Mouse (Mus musculus): ENCODE results near the gene Ehbp1.
A peak's percentile ranks its signal among the peaks of the same experiment; 100 is the strongest.

Gene Ehbp1

DNA sequence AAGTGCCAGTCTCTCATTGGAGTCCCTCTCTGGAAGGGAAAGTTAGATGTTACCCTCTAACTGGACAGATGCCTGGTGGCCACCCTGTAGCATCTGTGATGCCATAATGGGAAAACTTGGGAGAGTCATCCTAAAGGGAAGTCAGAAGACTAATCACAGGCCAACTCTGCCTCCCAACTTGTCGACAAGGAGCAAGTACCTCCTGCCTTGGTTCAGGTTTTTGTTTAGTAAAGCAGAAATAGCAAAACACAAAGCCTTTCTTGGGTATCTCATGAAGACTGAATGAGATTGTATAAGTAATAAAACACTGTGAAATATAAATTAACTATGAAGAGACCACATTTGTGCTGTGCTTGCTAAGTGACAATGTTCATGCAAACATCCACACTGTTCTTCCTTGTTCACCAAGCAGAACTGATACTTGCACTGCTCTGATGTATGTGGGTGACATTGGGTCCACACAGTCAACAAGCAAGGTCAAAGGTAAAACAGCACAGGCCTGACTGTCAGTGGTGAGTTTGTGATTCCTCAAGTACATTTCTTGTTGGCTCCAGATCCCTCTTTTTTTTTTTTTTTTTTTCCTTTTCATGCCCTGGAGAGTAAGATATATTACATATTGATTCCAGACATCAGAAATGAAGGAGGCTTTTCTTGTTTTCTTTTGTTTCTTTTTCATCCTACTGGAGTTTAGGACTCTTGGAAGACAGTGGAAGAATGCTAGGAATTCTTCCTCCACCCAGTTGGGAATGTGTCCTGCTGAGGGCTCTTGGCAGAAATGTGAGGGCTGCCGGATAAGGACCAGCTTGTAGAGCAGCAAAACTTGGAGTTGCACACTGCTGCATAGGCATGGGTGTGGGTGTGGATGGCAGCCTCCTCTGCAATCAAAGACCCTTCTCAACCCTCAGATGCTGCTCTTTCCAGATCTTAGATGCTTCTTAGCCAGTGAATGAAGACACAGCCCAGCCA, at the start of gene Ehbp1:
Gene Ehbp1, minus strand, starts transcription at position 51 of the 966 bp plus-strand sequence.
- no peak for DNase-seq

DNA sequence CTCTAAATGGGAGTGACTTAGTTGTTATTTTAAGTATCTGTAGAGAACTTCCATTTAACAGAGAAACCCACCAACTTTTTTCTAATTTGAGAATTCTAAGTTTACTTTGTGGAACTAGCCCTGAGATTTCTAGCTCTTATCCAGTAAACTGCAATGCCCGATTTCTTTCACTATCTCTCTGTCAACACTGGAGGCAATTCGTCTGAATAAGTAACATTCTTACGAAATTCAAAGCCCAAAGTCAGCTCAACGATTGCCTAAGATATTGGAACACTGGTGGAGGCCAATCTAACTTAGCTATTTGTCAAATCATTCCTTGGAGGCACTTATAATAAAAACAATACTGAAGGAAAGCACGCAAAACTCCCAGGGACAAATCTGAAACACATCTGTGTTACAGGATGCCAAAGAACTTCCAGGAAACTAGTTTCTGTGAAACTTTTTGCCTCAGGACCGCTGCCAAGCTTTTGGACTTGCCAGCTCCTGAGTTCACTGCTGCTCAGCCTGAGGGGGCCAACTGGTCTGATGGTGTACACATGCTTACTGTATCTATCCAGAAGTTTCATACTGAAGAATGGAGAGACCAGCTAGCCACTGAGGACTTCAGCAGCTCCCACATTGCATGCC, 45.5 kb upstream of the Ehbp1 start:
- no peak for DNase-seq

DNA sequence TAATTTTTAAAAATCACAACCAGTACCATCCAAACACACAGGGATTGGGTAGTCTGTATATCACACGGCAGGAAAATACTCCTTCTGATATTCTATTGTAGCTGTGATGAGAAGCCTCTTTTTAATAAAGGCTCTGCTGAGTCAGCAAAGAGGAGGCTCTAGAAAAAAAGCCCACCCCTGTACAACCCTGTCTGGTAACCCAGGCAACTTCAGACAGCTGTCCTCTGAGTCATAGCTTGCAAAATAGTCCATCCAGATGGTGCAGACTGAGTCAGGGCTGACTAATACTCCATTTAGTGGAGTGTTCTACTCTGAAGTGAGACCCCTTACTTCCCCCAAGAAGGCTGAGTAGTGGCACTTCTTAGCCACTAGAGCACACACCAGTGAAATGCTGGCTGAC, 41.4 kb upstream of the Ehbp1 start:
- no peak for DNase-seq

DNA sequence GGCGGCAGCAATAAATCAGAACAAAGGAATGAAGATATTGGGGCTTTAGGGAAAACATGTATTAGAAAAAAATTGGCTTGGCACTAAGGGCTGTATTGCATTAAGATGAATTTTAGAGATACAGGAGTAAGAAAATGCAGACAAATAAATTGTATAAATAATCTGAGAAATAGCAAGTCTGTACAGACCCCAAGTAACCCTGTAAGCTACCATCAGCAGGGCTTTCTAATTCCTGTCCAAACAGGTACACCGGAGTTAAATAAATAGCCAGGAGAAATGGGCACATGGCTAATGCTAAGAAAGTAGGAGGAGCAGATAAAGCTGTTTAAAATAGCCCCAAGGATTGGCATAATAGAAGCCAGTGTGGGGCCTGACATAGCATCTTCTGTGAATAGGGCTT, 32.7 kb upstream of the Ehbp1 start:
- no peak for DNase-seq

DNA sequence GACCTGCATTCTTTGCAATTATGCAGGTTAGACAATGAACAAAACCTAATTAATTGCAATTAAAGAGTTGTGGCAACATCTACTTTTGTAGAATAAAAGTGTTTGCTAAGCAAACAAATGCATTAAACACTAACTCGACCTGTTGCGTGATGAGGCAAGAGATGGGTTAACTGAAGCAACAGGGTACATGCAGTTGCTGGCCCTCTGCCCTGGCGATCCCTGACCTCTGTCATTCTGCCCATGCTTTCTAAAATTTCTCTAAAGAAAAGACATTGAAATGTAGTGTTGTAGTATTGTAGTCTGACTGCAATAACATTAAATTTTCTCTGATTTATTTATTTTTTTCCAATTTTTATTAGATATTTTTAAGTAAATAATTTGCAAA, 31.2 kb upstream of the Ehbp1 start:
- DNase-seq: no peak

DNA sequence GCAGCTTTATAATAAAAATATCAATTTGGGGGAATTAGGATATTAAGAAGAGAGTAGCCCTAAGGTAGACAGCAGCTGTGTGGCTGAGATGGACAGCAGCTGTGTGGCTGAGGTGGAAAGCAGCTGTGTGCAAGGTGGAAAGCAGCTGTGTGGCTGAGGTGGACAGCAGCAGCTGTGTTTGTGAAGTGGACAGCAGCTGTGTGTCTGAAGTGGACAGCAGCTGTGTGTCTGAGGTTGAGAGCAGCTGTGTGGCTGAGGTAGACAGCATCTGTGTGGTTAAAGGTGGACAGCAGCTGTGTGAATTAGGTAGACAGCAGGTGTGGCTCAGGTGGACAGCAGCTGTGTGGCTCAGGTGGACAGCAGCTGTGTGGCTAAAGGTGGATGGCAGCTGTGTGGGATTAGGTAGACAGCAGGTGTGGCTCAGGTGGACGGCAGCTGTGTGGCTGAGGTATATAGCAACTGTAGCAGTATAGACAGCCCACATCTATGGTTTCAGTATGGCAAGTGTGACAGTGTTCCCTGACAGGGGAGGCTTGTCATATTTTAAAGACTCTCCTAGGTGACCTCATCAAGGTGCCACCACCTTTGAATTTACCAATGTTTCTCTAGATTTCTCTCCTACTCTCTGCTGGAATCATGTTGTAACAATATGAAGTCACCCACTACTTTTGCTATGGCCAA, 30.7 kb upstream of the Ehbp1 start:
- no peak for DNase-seq

DNA sequence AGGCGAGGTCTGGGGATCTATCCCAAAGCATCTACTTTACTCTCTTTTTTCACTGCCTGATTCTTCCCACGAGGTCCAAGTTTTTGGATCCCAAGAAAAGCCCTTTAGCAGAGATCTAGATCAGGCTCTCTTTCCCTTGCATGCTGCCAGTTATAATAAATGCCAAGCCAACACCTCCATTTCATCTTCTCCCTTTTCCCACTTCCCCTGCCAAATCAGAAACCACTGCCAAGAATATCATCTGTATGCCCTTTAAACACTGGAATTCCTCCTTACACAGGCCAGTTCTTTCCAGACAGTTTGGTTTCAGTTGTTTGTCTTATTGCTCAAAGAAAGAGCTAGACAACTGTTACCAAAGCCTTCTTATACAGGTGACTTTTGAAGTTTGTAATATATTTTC, 27.7 kb upstream of the Ehbp1 start:
- no peak for DNase-seq

DNA sequence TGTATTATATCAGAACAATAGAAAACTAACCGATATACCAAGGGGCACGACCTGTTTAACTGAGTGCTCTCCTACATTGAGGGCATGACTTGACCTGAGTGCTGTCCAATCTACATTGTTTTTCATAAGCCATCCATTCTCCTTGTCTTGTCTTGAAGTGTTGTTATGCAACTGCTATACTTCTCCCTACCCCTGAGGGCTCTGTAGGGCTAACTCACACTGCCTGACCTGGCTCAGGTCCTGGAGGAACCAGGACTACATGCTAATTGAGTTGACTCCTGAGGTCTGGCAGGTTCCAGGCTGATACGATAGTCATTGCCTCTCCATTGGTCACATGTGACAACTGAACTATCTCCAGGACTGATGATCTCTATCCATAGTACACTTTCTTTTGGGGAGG, 26.5 kb upstream of the Ehbp1 start:
- no peak for DNase-seq

DNA sequence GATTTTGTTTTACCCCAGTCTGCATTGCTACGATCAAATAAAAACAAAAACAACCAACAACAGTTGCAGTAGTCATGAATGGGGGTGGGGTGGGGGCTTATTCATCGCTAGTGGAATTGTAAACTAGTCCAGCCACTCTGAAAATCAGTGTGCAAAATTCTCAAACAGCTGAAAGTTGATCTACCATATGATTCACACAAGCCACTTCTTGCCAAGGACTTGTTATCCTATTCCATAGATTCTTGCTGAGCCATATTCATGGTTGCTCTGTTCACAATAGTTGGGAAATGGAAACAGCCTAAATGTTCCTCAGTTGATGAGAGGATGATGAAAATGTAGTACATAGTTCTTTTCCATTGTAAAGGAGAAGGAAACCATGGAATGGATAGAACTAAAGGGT, 24.4 kb upstream of the Ehbp1 start:
- no peak for DNase-seq

DNA sequence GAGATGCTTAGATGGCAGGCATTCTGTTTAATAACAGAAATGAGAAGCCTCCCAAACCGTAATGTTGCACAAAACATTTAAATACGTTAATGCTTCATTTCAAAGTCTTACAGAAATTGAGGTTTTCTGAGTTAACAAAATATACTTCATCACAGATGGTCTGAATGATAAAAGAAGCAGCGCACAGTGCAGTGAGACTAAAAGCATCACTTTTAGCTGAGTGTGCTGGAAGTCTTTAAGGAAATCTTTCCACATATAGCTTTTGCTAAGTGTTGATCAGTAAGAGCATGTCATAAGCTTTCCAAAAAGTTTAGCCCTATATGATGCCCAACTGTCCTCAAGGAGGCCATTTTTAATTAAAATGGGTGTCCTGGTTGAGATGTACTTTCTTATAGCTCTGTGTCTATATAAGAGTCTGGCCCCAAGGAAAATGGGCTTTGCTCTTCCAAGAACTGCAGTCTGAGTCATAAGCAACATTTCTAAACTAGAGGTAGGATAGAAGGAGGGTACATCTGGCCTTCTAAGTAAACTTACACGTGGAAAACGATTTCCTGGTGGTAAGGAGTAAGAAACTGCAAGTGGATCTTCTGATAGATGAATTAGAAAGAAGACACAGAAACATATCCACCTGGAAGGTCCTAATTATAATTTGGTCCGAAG, 12.0 kb upstream of the Ehbp1 start:
- DNase-seq: no peak

DNA sequence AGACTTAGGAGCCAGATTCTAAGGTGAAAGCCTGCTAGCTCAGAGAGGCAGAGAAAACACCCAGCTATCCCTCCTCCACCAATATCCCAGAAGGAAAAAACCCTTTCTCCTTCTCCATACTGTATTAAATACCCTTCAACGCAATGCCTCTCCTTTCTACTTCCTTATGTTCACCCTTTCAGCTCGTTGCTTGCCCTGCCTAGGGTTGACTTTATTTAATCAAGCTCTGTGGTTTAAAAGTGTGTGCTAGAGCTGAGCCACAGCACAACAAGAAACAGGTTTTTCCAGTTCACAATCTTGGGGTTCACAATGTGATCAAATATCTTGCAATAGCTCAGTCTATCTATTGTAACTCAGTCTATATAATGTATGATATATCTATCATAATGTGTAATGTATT, 7.9 kb upstream of the Ehbp1 start:
- DNase-seq: no peak

DNA sequence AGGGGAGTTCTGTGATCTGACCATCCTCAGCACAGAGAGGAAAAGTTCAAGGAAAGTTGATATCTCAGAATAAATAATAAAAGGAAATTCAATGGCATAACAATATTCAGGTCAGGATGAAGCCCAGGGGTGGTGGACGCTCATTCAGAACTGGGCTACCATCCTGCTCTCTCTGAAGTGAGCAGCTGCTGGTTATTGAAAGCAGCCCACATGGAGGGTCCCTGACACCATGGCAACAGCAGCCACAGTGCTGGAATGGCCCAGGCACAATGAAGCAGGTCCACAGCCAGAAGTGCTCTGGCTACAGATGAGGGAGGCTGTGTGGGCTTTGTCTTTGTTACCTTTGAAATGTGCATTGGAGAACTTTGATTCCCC, 6.4 kb upstream of the Ehbp1 start:
- DNase-seq: no peak

DNA sequence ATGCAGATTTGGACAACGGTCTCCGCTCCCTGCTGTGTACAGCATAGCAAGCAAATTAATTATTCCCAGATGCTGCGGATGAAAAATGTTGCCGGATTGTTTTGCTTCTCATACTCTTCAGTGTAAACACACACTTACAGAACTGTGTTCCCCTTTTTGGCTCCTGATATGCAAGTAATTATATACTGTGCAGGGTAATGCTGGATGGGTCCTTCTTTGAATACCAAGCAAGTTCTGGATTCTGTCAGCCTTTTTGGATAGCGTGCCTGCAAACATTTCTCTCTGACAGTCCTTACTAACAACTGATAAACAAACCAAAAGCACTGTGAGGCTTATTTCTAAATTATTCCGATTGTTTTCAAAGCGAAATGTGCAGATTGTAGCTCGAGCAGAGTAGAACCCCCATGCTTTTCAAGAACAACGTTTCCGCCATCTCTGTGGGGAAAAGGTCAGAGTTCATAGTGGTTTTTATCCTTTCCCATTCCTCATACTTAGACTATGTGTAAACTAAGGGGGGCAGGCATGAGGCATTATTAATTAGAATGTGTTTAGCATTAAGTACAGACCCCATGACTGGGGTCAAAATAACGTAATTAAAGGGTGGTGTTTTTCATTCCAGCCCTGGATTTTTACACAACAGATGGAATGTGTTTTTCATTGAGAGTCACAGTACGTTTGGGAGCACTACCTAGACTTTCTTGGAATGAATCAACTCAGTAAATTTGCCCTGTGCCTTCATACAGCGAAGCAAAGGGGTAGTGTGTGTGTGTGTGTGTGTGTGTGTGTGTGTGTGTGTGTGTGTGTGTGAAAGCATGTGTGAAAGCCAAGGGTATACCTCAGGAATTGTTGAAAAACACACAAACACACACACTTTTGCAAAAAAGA, 5.8 kb upstream of the Ehbp1 start:
- no peak for DNase-seq

DNA sequence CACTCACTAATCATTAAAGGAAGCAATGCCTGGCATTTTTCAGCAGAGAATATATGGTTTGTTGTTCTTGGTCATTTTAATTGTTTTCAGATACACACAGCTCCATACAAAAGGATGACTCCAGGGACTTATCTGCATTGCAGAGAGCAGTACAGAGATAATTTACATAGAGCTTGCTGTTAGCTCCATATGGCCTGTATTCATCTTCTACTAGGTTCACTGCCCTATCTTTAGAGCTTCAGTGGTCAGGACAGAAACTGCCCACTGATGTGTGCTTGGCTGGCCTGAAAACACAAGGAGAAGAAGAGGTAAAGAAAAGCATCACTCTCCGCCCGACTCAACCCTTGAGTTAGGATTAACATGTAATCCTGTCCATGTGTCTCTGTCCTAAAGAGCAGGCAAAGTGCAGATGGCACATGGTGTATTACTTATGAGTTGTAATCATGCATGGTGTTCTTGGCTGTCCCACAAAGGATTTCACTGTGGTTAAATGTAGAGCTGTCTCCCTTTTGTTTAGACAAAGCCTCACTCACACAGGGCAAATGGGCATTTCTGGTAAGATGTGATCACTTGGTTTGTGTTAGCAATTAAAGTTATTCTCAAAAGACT, 14.7 kb downstream of the Ehbp1 start:
- DNase-seq: no peak

DNA sequence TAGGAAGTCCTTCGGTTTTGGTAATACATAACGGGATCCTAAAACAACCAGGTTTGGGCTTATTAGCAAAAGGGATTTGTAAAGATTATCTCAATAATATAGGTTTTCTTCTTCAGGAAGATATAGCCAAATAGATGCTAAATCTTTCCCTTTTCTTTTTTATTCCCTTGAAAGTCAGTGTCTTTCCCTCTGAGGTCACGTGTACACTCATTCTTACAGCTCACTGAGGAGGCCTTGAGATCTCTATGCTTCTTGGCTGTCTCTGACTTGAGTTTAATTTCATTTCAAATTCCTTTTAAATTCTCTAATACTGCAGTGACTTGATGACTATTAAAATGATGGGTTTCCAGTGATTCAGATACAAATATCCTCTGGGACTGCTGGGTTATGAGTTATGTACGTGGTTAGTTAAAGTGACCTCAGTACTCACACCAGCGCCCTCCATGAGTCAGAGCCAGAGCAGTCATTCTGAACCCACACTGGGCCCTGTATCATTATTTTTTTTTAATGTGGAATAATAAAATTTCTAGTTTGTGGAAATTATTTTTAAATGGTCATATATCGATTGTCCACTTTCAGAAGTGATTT, 24.2 kb downstream of the Ehbp1 start:
- no peak for DNase-seq

DNA sequence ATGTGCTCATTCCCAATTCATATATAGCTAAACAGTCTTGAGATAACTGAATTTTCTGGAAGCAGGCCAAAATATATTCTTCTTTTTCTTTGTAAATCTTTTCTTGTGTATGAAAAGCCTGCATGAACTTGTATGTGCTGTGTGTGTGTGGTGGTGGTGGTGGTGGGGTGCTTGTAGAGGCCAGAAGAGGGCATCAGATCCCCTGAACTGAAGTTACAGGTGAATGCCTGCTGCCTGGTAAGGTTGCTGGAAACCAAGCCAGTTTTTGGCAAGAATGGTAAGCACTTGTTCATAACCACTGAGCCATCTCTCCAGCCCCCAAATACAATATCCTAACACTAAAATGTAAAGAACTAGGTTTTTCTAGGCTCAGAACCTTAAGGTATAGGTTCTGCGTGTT, 26.3 kb downstream of the Ehbp1 start:
- no peak for DNase-seq

DNA sequence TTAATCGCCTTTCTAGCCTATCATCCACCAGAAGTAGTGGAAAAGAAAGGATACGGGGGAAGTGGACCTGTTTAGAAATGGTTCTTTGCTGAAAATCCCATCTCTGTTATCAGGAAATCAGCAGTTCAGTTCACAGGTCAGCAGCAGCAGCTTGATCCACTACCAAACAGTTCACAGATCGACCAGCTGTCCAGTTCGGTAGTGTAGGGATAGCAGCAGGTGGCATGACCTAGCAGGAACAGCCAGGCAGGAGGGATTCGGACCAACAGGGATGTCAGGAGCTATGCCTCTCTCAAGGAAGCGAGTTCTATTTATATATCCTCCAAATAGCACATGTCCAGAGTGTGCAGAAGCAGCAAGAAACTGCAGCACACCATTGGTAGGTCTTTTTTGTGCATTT, 40.9 kb downstream of the Ehbp1 start:
- DNase-seq: no peak

DNA sequence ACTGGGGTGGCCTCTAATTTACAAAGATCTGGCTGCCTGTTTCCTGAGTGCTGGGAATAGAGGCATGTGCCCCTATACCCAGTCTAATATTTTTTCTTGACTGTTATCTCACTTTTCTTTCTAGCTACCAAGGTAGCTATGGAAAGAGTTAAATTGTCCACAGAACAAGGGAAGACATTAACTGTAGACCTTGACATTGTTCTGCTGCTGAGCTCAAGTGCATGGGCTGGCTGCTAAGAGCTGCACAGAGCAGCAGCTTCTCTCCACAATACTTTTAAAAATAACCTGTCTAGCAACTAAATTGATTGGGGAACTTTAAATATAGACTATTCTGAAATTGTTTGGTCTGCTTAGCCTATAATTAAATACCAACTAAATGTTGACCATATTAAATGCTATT, 52.9 kb downstream of the Ehbp1 start:
- no peak for DNase-seq

DNA sequence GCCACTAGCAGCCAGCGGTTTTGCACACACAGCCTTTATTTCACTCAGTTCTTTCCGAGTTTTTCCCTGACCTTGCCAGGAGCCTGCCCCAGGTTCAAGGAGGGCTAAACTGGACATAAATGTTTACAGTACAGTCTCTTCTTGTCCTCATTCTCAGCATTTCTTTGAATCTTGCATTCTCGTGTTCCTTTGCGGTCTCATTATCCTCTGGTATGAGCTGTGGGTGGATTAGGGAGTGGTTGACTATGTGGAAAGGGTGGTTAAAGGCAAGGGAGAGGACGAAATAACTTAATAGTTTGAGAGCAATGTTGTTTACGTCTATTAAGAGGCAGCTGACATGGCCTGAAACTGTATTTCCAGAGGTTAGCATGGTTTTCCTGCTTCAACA, 54.6 kb downstream of the Ehbp1 start:
- DNase-seq: no peak

DNA sequence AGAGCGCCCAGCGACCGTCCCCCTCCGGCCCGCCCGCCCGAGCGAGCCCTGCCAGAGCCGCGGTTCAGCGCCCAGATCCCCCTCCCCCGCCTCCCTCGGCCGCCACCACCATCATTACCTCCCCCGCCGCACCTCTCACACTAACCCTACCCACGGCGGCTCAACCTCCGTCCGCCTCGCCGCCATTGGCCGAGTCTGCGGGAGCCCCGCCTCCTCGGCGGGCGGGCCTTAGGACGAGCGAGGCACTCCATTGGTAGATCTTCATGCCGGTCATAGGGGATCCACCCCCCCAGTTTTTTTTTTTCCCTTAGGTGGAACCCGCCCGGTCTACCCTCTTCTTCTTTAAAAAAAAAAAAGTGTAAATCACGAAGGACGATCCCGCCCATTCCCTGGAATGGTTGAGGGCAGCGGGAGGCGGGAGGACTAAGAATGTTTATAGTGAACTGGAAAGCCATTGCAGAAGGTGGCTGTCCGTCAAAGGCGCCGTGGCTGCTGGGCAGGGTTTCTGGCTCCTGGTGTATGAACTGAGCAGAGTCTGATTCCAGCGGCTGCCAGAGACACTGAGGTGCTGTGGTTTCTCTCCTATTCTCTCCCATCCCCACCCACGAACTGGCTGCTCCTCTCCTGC, 55.1 kb downstream of the Ehbp1 start:
- DNase-seq: peak; percentile 97

DNA sequence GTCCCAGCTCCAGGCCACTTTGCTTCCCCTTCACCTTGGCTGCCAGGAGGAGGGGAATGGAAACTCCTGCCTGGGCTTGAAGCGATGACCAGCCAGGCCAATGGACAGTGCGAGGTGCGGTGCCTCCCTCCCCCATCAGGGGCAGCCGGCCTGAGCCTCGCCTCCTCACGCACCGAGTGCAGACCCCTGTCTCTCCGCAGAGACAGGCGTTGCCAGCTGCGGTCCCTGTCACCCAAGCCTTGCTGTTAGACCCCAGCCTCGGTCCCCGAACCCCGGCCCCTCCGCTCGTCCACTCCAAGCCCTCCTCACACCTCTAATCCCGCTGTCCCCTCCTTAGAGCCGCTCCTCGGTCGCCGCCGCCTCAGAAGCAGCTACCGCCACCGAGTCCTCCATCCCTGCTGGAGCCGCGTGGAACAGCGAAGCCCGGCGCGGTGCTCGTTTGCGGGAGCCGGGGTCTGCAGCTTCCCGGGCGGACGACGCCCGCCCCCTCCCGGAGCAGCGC, 55.7 kb downstream of the Ehbp1 start:
- no peak for DNase-seq

All from cerebellum, adult 11 months (tissue).